Comparison of ENCODE assay signal across 25 mouse cellular contexts in genomic region chr9:8100962-8101361, GRCm38 (mm10). TPM values are rescaled to one million over a fixed set of nuclear protein-coding genes. Genes with fewer than 3 reads are reported as not detected.
A peak's percentile ranks its signal among the peaks of the same experiment; 100 is the strongest.
DNase-seq lines count a peak whose midpoint lies in the region; ATAC-seq and TF ChIP-seq lines count a peak whose summit lies in the region.
"Had no signal": no experiment of that assay in that cellular context is flagged by ENCODE, and none has a peak within 500 bp of the region (broad histone marks: within the 10 kb centered on the region; RNA-seq: fewer than 3 reads in every experiment).

No protein-coding gene starts in this region.

- no peak for TF ChIP-seq POLR2A in MEL (IDR thresholded peaks at IDR 0.05; ENCODE audit: control insufficient read depth in 1 of 2, insufficient read depth in 1 of 2, low read depth in 1 of 2, low read length in 2 of 2, poor library complexity in 1 of 2)

- 69% methylated on average over 6 of the region's 6 CpGs for WGBS in liver, embryonic 11.5 days
- 62% methylated on average over 6 of the region's 6 CpGs for WGBS in liver, postnatal 0 days (ENCODE audit: insufficient replicate concordance)
- 50% methylated on average over 6 of the region's 6 CpGs for WGBS in liver, embryonic 14.5 days (ENCODE audit: insufficient replicate concordance)
- 89% methylated on average over 6 of the region's 6 CpGs for WGBS in midbrain, embryonic 11.5 days

- TF ChIP-seq EP300 in liver, postnatal 0 days (IDR thresholded peaks at IDR 0.05; ENCODE audit: low read depth) = no peak
- peak in 1 of 2 experiments; percentile 40; a peak in 1 of 4 replicates for TF ChIP-seq EP300 in MEL (IDR thresholded peaks at IDR 0.05; ENCODE audit: low read depth in 1 of 2, low read length in 2 of 2)
- TF ChIP-seq EP300 in liver, embryonic 14.5 days (IDR thresholded peaks at IDR 0.05; ENCODE audit: low read depth) = peak; percentile 23; the same call in 1 of the 2 replicates

- TF ChIP-seq CTCF in liver, postnatal 0 days (IDR thresholded peaks at IDR 0.05; ENCODE audit: low read depth) = no peak
- no peak for TF ChIP-seq CTCF in MEL (IDR thresholded peaks at IDR 0.05 in 2 of 3, conservative IDR thresholded peaks at IDR 0.05 in 1 of 3; ENCODE audit: control insufficient read depth in 1 of 3, insufficient read depth in 1 of 3, low read depth in 2 of 3, low read length in 3 of 3, poor library complexity in 1 of 3, severe bottlenecking in 1 of 3)
- no peak for TF ChIP-seq CTCF in liver, embryonic 14.5 days (IDR thresholded peaks at IDR 0.05; ENCODE audit: low read depth)

- H3K27ac ChIP-seq in liver, embryonic 11.5 days (ENCODE audit: low read depth, low read length) = no peak overlapping the region
- H3K27ac ChIP-seq in liver, postnatal 0 days (ENCODE audit: low read depth) = no peak overlapping the region
- H3K27ac ChIP-seq in MEL (ENCODE audit: control insufficient read depth, low read depth, low read length) = no peak overlapping the region
- H3K27ac ChIP-seq in liver, embryonic 14.5 days = no peak overlapping the region
- H3K27ac ChIP-seq in midbrain, embryonic 11.5 days (ENCODE audit: low read depth, low read length) = no peak overlapping the region
- H3K27ac ChIP-seq: embryonic facial prominence, embryonic 10.5 days; embryonic facial prominence, embryonic 12.5 days; forebrain, embryonic 13.5 days; forebrain, embryonic 15.5 days had no signal

- no peaks in the 10 kb centered on the region for H3K9me3 ChIP-seq in liver, embryonic 11.5 days (ENCODE audit: control insufficient read depth, low read length)
- no peaks in the 10 kb centered on the region for H3K9me3 ChIP-seq in liver, postnatal 0 days (ENCODE audit: low read length)
- no peaks in the 10 kb centered on the region for H3K9me3 ChIP-seq in MEL (replicated peaks; ENCODE audit: insufficient read depth, low read length)
- no peaks in the 10 kb centered on the region for H3K9me3 ChIP-seq in liver, embryonic 14.5 days (ENCODE audit: control insufficient read depth, low read length)
- H3K9me3 ChIP-seq in midbrain, embryonic 11.5 days (ENCODE audit: control insufficient read depth, low read length) = no peaks in the 10 kb centered on the region
- H3K9me3 ChIP-seq: embryonic facial prominence, embryonic 10.5 days; embryonic facial prominence, embryonic 12.5 days; forebrain, embryonic 13.5 days; forebrain, embryonic 15.5 days; G1E had no signal

- no peaks in the 10 kb centered on the region for H3K4me1 ChIP-seq in liver, embryonic 11.5 days (replicated peaks; ENCODE audit: control insufficient read depth, insufficient read depth, low read length)
- no peaks in the 10 kb centered on the region for H3K4me1 ChIP-seq in liver, postnatal 0 days (ENCODE audit: insufficient read depth)
- H3K4me1 ChIP-seq in MEL (ENCODE audit: control insufficient read depth in 1 of 2, insufficient read depth in 2 of 2, low read length in 2 of 2) = no peaks in the 10 kb centered on the region
- peaks cover 0 to 3% of the 10 kb centered on the region in 2 experiments; a peak in 2 of 4 replicates for H3K4me1 ChIP-seq in liver, embryonic 14.5 days (replicated peaks; ENCODE audit: control insufficient read depth in 2 of 2, insufficient read depth in 2 of 2, low read length in 1 of 2)
- H3K4me1 ChIP-seq in midbrain, embryonic 11.5 days (ENCODE audit: control insufficient read depth, insufficient read depth, low read length) = no peaks in the 10 kb centered on the region
- H3K4me1 ChIP-seq: embryonic facial prominence, embryonic 10.5 days; embryonic facial prominence, embryonic 12.5 days; forebrain, embryonic 13.5 days; forebrain, embryonic 15.5 days had no signal

- no peak for TF ChIP-seq RAD21 in MEL (IDR thresholded peaks at IDR 0.05; ENCODE audit: low read depth, low read length)

- H3K4me3 ChIP-seq in liver, embryonic 11.5 days (ENCODE audit: low read depth, low read length) = no peak overlapping the region
- no peak overlapping the region for H3K4me3 ChIP-seq in liver, postnatal 0 days (ENCODE audit: low read depth, low read length)
- H3K4me3 ChIP-seq in MEL (ENCODE audit: control insufficient read depth in 1 of 2, insufficient read depth in 1 of 2, low read depth in 2 of 2, low read length in 2 of 2) = no peak overlapping the region
- no peak overlapping the region for H3K4me3 ChIP-seq in liver, embryonic 14.5 days (ENCODE audit: insufficient read depth in 1 of 2, low read depth in 2 of 2, low read length in 2 of 2)
- H3K4me3 ChIP-seq in midbrain, embryonic 11.5 days (ENCODE audit: low read depth, low read length) = no peak overlapping the region
- H3K4me3 ChIP-seq: embryonic facial prominence, embryonic 10.5 days; embryonic facial prominence, embryonic 12.5 days; forebrain, embryonic 13.5 days; forebrain, embryonic 15.5 days had no signal

- H3K79me2 ChIP-seq in MEL (ENCODE audit: control insufficient read depth, insufficient read depth, low read length, poor library complexity) = no peaks in the 10 kb centered on the region

- DNase-seq in liver, embryonic 11.5 days (ENCODE audit: low spot score) = no peak
- no peak for DNase-seq in liver, postnatal 0 days
- peak; percentile 10 for DNase-seq in MEL (ENCODE audit: low read depth, low spot score)
- peak; percentile 24 for DNase-seq in c-Kit-positive CD71-positive TER-119-positive erythroid progenitor cells, embryonic 14.5 days (ENCODE audit: low spot score)
- DNase-seq in liver, embryonic 14.5 days (ENCODE audit: low read depth in 3 of 3, low spot score in 3 of 3) = peak in 1 of 3 experiments; percentile 3
- no peak for DNase-seq in midbrain, embryonic 11.5 days (ENCODE audit: low spot score, missing footprints)
- DNase-seq in right cerebral cortex, postnatal 25 days = no peak
- DNase-seq: adrenal gland, adult 8-10 months; adrenal gland, postnatal 14 days; adrenal gland, postnatal 36 days; B cell, adult 2 months; cerebellum, adult 11-12 months; cerebellum, adult 2 months; cerebellum, adult 9-10 months; cerebellum, postnatal 10 days; cerebellum, postnatal 25 days; forebrain, postnatal 0 days had no signal

- H3K9ac ChIP-seq in liver, embryonic 11.5 days (ENCODE audit: low read depth, low read length) = no peak overlapping the region
- no peak overlapping the region for H3K9ac ChIP-seq in liver, postnatal 0 days (replicated peaks)
- no peak overlapping the region for H3K9ac ChIP-seq in MEL (ENCODE audit: control insufficient read depth, low read depth, low read length, poor library complexity, severe bottlenecking)
- H3K9ac ChIP-seq in liver, embryonic 14.5 days (replicated peaks) = no peak overlapping the region
- H3K9ac ChIP-seq in midbrain, embryonic 11.5 days (ENCODE audit: low read length) = no peak overlapping the region
- H3K9ac ChIP-seq: embryonic facial prominence, embryonic 12.5 days; forebrain, embryonic 13.5 days; forebrain, embryonic 15.5 days; forebrain, postnatal 0 days had no signal

- peak; percentile 68; the same call in 1 of the 2 replicates for ATAC-seq in liver, embryonic 11.5 days (replicated peaks; ENCODE audit: low FRiP score)
- no peak for ATAC-seq in liver, postnatal 0 days
- ATAC-seq in liver, embryonic 14.5 days (ENCODE audit: insufficient read depth) = peak; percentile 52; the same call in 1 of the 2 replicates
- no peak for ATAC-seq in midbrain, embryonic 11.5 days (ENCODE audit: low FRiP score)
- no peak for ATAC-seq in activated CD4-positive, CD25-positive, alpha-beta regulatory T cell, adult 4 months
- ATAC-seq: CD4-positive, CD25-positive, alpha-beta regulatory T cell, adult 4 months; forebrain, embryonic 13.5 days; forebrain, embryonic 15.5 days; forebrain, postnatal 0 days had no signal

- no peaks in the 10 kb centered on the region for H3K27me3 ChIP-seq in liver, embryonic 11.5 days (replicated peaks; ENCODE audit: control insufficient read depth, insufficient read depth, low read length)
- H3K27me3 ChIP-seq in liver, postnatal 0 days (ENCODE audit: insufficient read depth, low read length) = no peaks in the 10 kb centered on the region
- H3K27me3 ChIP-seq in MEL (ENCODE audit: control insufficient read depth in 1 of 2, insufficient read depth in 2 of 2, low read length in 2 of 2) = no peaks in the 10 kb centered on the region; a peak in 1 of 4 replicates
- no peaks in the 10 kb centered on the region for H3K27me3 ChIP-seq in liver, embryonic 14.5 days (ENCODE audit: control insufficient read depth, insufficient read depth, low read length)
- no peaks in the 10 kb centered on the region for H3K27me3 ChIP-seq in midbrain, embryonic 11.5 days (ENCODE audit: control insufficient read depth, insufficient read depth, low read length)
- H3K27me3 ChIP-seq: CH12.LX; embryonic facial prominence, embryonic 12.5 days; forebrain, embryonic 13.5 days; forebrain, embryonic 15.5 days had no signal

- no peaks in the 10 kb centered on the region for H3K36me3 ChIP-seq in liver, embryonic 11.5 days (ENCODE audit: control insufficient read depth, insufficient read depth, low read length)
- H3K36me3 ChIP-seq in liver, postnatal 0 days (replicated peaks; ENCODE audit: insufficient read depth, low read length) = no peaks in the 10 kb centered on the region
- no peaks in the 10 kb centered on the region for H3K36me3 ChIP-seq in MEL (ENCODE audit: control insufficient read depth in 1 of 2, insufficient read depth in 2 of 2, low read length in 2 of 2)
- no peaks in the 10 kb centered on the region for H3K36me3 ChIP-seq in liver, embryonic 14.5 days (replicated peaks; ENCODE audit: control insufficient read depth, insufficient read depth, low read depth)
- H3K36me3 ChIP-seq in midbrain, embryonic 11.5 days (ENCODE audit: control insufficient read depth, insufficient read depth, low read length) = no peaks in the 10 kb centered on the region
- H3K36me3 ChIP-seq: embryonic facial prominence, embryonic 10.5 days; embryonic facial prominence, embryonic 12.5 days; forebrain, embryonic 15.5 days; G1E had no signal

- H3K4me2 ChIP-seq in liver, embryonic 11.5 days = no peak overlapping the region
- no peak overlapping the region for H3K4me2 ChIP-seq in liver, postnatal 0 days (ENCODE audit: low read depth, low read length)
- no peak overlapping the region for H3K4me2 ChIP-seq in liver, embryonic 14.5 days (ENCODE audit: low read depth)
- H3K4me2 ChIP-seq in midbrain, embryonic 11.5 days = no peak overlapping the region
- H3K4me2 ChIP-seq: embryonic facial prominence, embryonic 12.5 days; forebrain, embryonic 13.5 days; forebrain, embryonic 15.5 days had no signal

RNA-seq across cellular contexts. Expression of gene Cep126, which starts 33.1 kb away (rescaled TPM):
- polyA plus RNA-seq in liver, embryonic 11.5 days (2014; fragmentation: Nextera tagmentation; extraction: Ambion mirVana) = 0.99 and 1.4 TPM in 2 replicates
- polyA plus RNA-seq in liver, postnatal 0 days (2015; fragmentation: Nextera tagmentation; extraction: Ambion mirVana) = 0.09 and 0.12 TPM in 2 replicates
- total RNA-seq in MEL (2012; rRNA removed) = not detected in 2 replicates
- not detected for polyA plus RNA-seq in MEL (2012; ENCODE audit: insufficient read depth in 1 of 2, insufficient read length in 2 of 2, low read depth in 1 of 2, low replicate concordance in 2 of 2, missing spikeins in 1 of 2)
- polyA plus RNA-seq in liver, embryonic 14.5 days (2012; rRNA removed) = 0.26 and 0.27 TPM in 2 replicates
- polyA plus RNA-seq in liver, embryonic 14.5 days (2014; fragmentation: Nextera tagmentation; extraction: Ambion mirVana) = 0.19 and 0.30 TPM in 2 replicates
- polyA plus RNA-seq in midbrain, embryonic 11.5 days (2014; fragmentation: Nextera tagmentation; extraction: Ambion mirVana) = 4.5 and 6.0 TPM in 2 replicates
- polyA plus RNA-seq in activated CD4-positive, CD25-positive, alpha-beta regulatory T cell, adult 4 months (2017; shearing (Covaris generic)) = not detected
- total RNA-seq: CH12.LX had no signal
- polyA plus RNA-seq: CD4-positive, CD25-positive, alpha-beta regulatory T cell, adult 4 months had no signal

RNA-seq across cellular contexts. Expression of gene Cfap300, which starts 58.3 kb away (rescaled TPM):
- 6.1 and 6.7 TPM in 2 replicates for polyA plus RNA-seq in liver, embryonic 11.5 days (2014; fragmentation: Nextera tagmentation; extraction: Ambion mirVana)
- 0.58 and 0.90 TPM in 2 replicates for polyA plus RNA-seq in liver, postnatal 0 days (2015; fragmentation: Nextera tagmentation; extraction: Ambion mirVana)
- not detected in 2 replicates for total RNA-seq in MEL (2012; rRNA removed)
- polyA plus RNA-seq in MEL (2012; ENCODE audit: insufficient read depth in 1 of 2, insufficient read length in 2 of 2, low read depth in 1 of 2, low replicate concordance in 2 of 2, missing spikeins in 1 of 2) = not detected
- 0.25 and 0.51 TPM in 2 replicates for polyA plus RNA-seq in liver, embryonic 14.5 days (2012; rRNA removed)
- polyA plus RNA-seq in liver, embryonic 14.5 days (2014; fragmentation: Nextera tagmentation; extraction: Ambion mirVana) = 0.64 and 1.3 TPM in 2 replicates
- polyA plus RNA-seq in midbrain, embryonic 11.5 days (2014; fragmentation: Nextera tagmentation; extraction: Ambion mirVana) = 20.6 and 20.7 TPM in 2 replicates
- under 1 TPM; 0.41 to 0.98 TPM for polyA plus RNA-seq in activated CD4-positive, CD25-positive, alpha-beta regulatory T cell, adult 4 months (2017; shearing (Covaris generic))

Comparison
In these comparisons a context has a peak if more than half of its experiments do, and no peak if none do; other contexts are left out.
1. ATAC-seq: peak in liver, embryonic 11.5 days (single experiment) and liver, embryonic 14.5 days (single experiment); none in liver, postnatal 0 days (single experiment), midbrain, embryonic 11.5 days (single experiment) and activated CD4-positive, CD25-positive, alpha-beta regulatory T cell, adult 4 months (single experiment).
2. DNase-seq: peak in MEL (single experiment) and c-Kit-positive CD71-positive TER-119-positive erythroid progenitor cells, embryonic 14.5 days (single experiment); none in liver, embryonic 11.5 days (single experiment), liver, postnatal 0 days (single experiment), midbrain, embryonic 11.5 days (single experiment) and right cerebral cortex, postnatal 25 days (single experiment).